Mouse (Mus musculus) inflammation-experienced regulatory T-cells, adult 16 weeks (primary cell): Measurements from ENCODE around the gene Ano10. TPM values are rescaled to one million over a fixed set of nuclear protein-coding genes. Genes with fewer than 3 reads are reported as not detected.

Experiments used
- polyA plus RNA-seq: library from polyadenylated mRNA; unstranded; fragments of 100-300 nt; shearing (Covaris generic); gene quantifications from one replicate; pipeline ENCODE4 v1.2.1, GENCODE M21; 2017

Ano10 gene
- polyA plus RNA-seq: 42.8 TPM

DNA sequence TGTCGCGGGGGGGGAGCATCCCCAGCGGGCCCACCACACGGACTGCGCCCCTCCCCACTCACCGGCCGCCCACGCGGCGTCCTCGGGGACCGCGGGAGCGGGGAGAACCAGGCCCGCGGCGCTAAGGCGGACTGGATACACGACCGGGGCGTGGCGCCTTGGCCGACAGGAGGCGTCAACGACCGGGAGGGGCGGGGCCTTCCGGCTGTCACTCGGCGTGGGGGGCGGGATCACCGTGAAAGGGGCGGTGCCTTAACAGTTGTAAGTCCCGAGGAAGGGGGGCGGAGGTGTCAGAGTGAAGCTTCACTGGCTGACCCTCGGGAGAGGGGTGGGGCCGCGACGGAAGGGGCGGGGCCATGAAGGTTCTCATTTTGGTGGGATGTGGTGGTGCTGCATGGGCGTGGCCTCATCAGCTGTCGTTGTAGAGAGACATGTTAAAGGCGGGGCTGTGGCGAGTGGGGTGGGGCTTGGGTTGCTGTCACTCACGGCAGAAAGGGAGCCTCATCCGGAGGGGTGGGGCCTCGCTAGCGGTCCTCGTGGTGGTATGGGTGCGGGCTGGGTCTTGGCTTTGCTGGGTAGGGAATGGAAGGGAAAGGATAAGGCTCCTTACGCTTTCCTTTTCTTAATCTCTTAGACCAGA, at the start of gene Ano10:
Gene Ano10 (minus strand): TSS at position 182 of the 640 bp plus-strand sequence.

Other genes with a start within 250 kb of the Ano10 start
- gene Snrk, start 177.2 kb downstream of the Ano10 start, polyA plus RNA-seq: 133 TPM
- 14.6 TPM for gene Abhd5, start 57.2 kb upstream of the Ano10 start, polyA plus RNA-seq